Comparison of ENCODE assay signal across 13 mouse cellular contexts in genomic region chr1:118968661-118969179, GRCm38 (mm10).
A peak's percentile ranks its signal among the peaks of the same experiment; 100 is the strongest.
DNase-seq lines count a peak whose midpoint lies in the region; ATAC-seq and TF ChIP-seq lines count a peak whose summit lies in the region.
"Had no signal": no experiment of that assay in that cellular context is flagged by ENCODE, and none has a peak within 500 bp of the region (broad histone marks: within the 10 kb centered on the region; RNA-seq: fewer than 3 reads in every experiment).

No protein-coding gene starts in this region.

- 83% methylated on average over 5 of the region's 5 CpGs for WGBS in hindbrain, embryonic 12.5 days
- WGBS in hindbrain, embryonic 10.5 days, result 74% methylated on average over 5 of the region's 5 CpGs
- WGBS in neural tube, embryonic 15.5 days, result 85% methylated on average over 5 of the region's 5 CpGs
- 87% methylated on average over 5 of the region's 5 CpGs for WGBS in limb, embryonic 11.5 days
- WGBS in thymus, adult 2 months, result 19% methylated on average over 5 of the region's 5 CpGs

- no peak for TF ChIP-seq CTCF in thymus, adult 2 months (IDR thresholded peaks at IDR 0.05; ENCODE audit: borderline replicate concordance, control insufficient read depth, extremely low read depth, insufficient read depth, low read length, poor library complexity)

- peaks cover 12% of the 10 kb centered on the region; the same call in 1 of the 2 replicates for H3K9me3 ChIP-seq in hindbrain, embryonic 12.5 days (replicated peaks)
- H3K9me3 ChIP-seq in hindbrain, embryonic 10.5 days, result peaks cover 11% of the 10 kb centered on the region
- no peaks in the 10 kb centered on the region for H3K9me3 ChIP-seq in neural tube, embryonic 15.5 days (replicated peaks)
- H3K9me3 ChIP-seq in limb, embryonic 11.5 days (ENCODE audit: control insufficient read depth, low read length), result peaks cover 4% of the 10 kb centered on the region; the same call in 1 of the 2 replicates
- H3K9me3 ChIP-seq: liver, embryonic 13.5 days had no signal

- no peaks in the 10 kb centered on the region for H3K4me1 ChIP-seq in hindbrain, embryonic 12.5 days
- no peaks in the 10 kb centered on the region for H3K4me1 ChIP-seq in hindbrain, embryonic 10.5 days (replicated peaks)
- H3K4me1 ChIP-seq in neural tube, embryonic 15.5 days, result no peaks in the 10 kb centered on the region
- no peaks in the 10 kb centered on the region for H3K4me1 ChIP-seq in limb, embryonic 11.5 days (ENCODE audit: control insufficient read depth, insufficient read depth, low read length)
- H3K4me1 ChIP-seq in thymus, adult 2 months (replicated peaks; ENCODE audit: control insufficient read depth, insufficient read depth, low read length), result no peaks in the 10 kb centered on the region
- H3K4me1 ChIP-seq: liver, embryonic 13.5 days had no signal

- ATAC-seq in hindbrain, embryonic 12.5 days (ENCODE audit: low FRiP score), result peak; percentile 36; the same call in 1 of the 2 replicates
- ATAC-seq in neural tube, embryonic 15.5 days (ENCODE audit: low FRiP score), result 0 out of 2 replicates have a peak, but pooled peaks have one; percentile 49
- ATAC-seq in limb, embryonic 11.5 days (ENCODE audit: insufficient number of reproducible peaks, low FRiP score, low TSS enrichment, low read depth), result peak; percentile 33; the same call in 1 of the 2 replicates

- DNase-seq in hindbrain, embryonic 10.5 days (ENCODE audit: low spot score), result no peak
- no peak for DNase-seq in neural tube, embryonic 10.5 days (ENCODE audit: extremely low spot score, low spot score)
- DNase-seq in limb, embryonic 11.5 days (ENCODE audit: low spot score), result no peak
- no peak for DNase-seq in heart, postnatal 36 days
- no peak for DNase-seq in thymus, adult 2 months
- DNase-seq: cerebellum, adult 9-11 months; embryo, embryonic 11 days; gastrocnemius, postnatal 10 days; heart, postnatal 10 days; layer of hippocampus, postnatal 36 days; liver, embryonic 13.5 days had no signal

- no peak overlapping the region for H3K27ac ChIP-seq in hindbrain, embryonic 12.5 days
- H3K27ac ChIP-seq in hindbrain, embryonic 10.5 days, result no peak overlapping the region
- no peak overlapping the region for H3K27ac ChIP-seq in neural tube, embryonic 15.5 days (replicated peaks)
- H3K27ac ChIP-seq in limb, embryonic 11.5 days (replicated peaks; ENCODE audit: low read depth, low read length), result no peak overlapping the region
- no peak overlapping the region for H3K27ac ChIP-seq in thymus, adult 2 months (ENCODE audit: control insufficient read depth, insufficient read depth, low read length)
- H3K27ac ChIP-seq: liver, embryonic 13.5 days had no signal

- intact Hi-C loops in heart, postnatal 36 days (cut with DNase I), result no loop called here

- no peak overlapping the region for H3K9ac ChIP-seq in hindbrain, embryonic 12.5 days
- H3K9ac ChIP-seq in neural tube, embryonic 15.5 days (replicated peaks), result no peak overlapping the region
- no peak overlapping the region for H3K9ac ChIP-seq in limb, embryonic 11.5 days (ENCODE audit: low read length)
- H3K9ac ChIP-seq: liver, embryonic 13.5 days had no signal

- TF ChIP-seq POLR2A in thymus, adult 2 months (IDR thresholded peaks at IDR 0.05; ENCODE audit: control insufficient read depth, extremely low read depth, insufficient read depth, low read length, poor library complexity), result no peak

- no peak overlapping the region for H3K4me3 ChIP-seq in hindbrain, embryonic 12.5 days
- no peak overlapping the region for H3K4me3 ChIP-seq in hindbrain, embryonic 10.5 days
- no peak overlapping the region for H3K4me3 ChIP-seq in neural tube, embryonic 15.5 days (replicated peaks)
- no peak overlapping the region for H3K4me3 ChIP-seq in limb, embryonic 11.5 days (ENCODE audit: low read depth, low read length)
- no peak overlapping the region for H3K4me3 ChIP-seq in thymus, adult 2 months (ENCODE audit: control insufficient read depth, insufficient read depth, low read length)
- H3K4me3 ChIP-seq: liver, embryonic 13.5 days had no signal

- H3K4me2 ChIP-seq in hindbrain, embryonic 12.5 days (replicated peaks), result no peak overlapping the region
- H3K4me2 ChIP-seq in neural tube, embryonic 15.5 days, result no peak overlapping the region
- no peak overlapping the region for H3K4me2 ChIP-seq in limb, embryonic 11.5 days (ENCODE audit: low read depth, severe bottlenecking)
- H3K4me2 ChIP-seq: liver, embryonic 13.5 days had no signal

- no peaks in the 10 kb centered on the region; the same call in 1 of the 2 replicates for H3K27me3 ChIP-seq in hindbrain, embryonic 12.5 days
- no peaks in the 10 kb centered on the region for H3K27me3 ChIP-seq in hindbrain, embryonic 10.5 days (ENCODE audit: insufficient read depth, poor library complexity, severe bottlenecking)
- no peaks in the 10 kb centered on the region for H3K27me3 ChIP-seq in neural tube, embryonic 15.5 days (replicated peaks)
- no peaks in the 10 kb centered on the region for H3K27me3 ChIP-seq in limb, embryonic 11.5 days (ENCODE audit: control insufficient read depth, insufficient read depth, low read length)
- H3K27me3 ChIP-seq in thymus, adult 2 months (ENCODE audit: control insufficient read depth, insufficient read depth, low read length), result no peaks in the 10 kb centered on the region
- H3K27me3 ChIP-seq: liver, embryonic 13.5 days had no signal

- peaks cover 17% of the 10 kb centered on the region for H3K36me3 ChIP-seq in hindbrain, embryonic 12.5 days
- H3K36me3 ChIP-seq in hindbrain, embryonic 10.5 days, result peaks cover 66% of the 10 kb centered on the region
- no peaks in the 10 kb centered on the region for H3K36me3 ChIP-seq in neural tube, embryonic 15.5 days
- peaks cover 17% of the 10 kb centered on the region for H3K36me3 ChIP-seq in limb, embryonic 11.5 days (ENCODE audit: control insufficient read depth, insufficient read depth, low read length)
- H3K36me3 ChIP-seq in thymus, adult 2 months (ENCODE audit: control insufficient read depth, insufficient read depth, low read length), result no peaks in the 10 kb centered on the region
- H3K36me3 ChIP-seq: liver, embryonic 13.5 days had no signal
